Mouse (Mus musculus) MEL (cell line): ENCODE results near the gene Qars. TPM values are rescaled to one million over a fixed set of nuclear protein-coding genes. Genes with fewer than 3 reads are reported as not detected.

Experiments used
- DNase-seq: peaks from one replicate; pipeline ENCODE4 v3.0.0; 2011; ENCODE audit warnings: low read depth, low spot score
- H3K27ac ChIP-seq: 2 replicates; pipeline ENCODE4 v1.5.1; 2012; ENCODE audit warnings: low read depth, mild to moderate bottlenecking, control low read depth, low read length, moderate library complexity; ENCODE audit not compliant: control insufficient read depth
- H3K27me3 ChIP-seq, 2 experiments: fragments of 150-350 bp in 1 of 2; sonication (generic) in 1 of 2; 2 replicates each; pipeline ENCODE4 v1.6.1; 2012; ENCODE audit warnings: low read length in 2 of 2, mild to moderate bottlenecking in 2 of 2, improper control_type of control experiment in 1 of 2, moderate library complexity in 1 of 2; ENCODE audit not compliant: insufficient read depth in 2 of 2, control insufficient read depth in 1 of 2
- H3K36me3 ChIP-seq, 2 experiments: 2 replicates each; pipeline ENCODE4 v1.6.1; 2012 to 2014; ENCODE audit warnings: low read length in 2 of 2, improper control_type of control experiment in 1 of 2, inconsistent platforms in 1 of 2, mild to moderate bottlenecking in 1 of 2; ENCODE audit not compliant: insufficient read depth in 2 of 2, control insufficient read depth in 1 of 2
- H3K4me1 ChIP-seq, 2 experiments: fragments of 150-350 bp in 1 of 2; sonication (generic) in 1 of 2; 2 replicates each; pipeline ENCODE4 v1.6.1; 2012; ENCODE audit warnings: low read length in 2 of 2, improper control_type of control experiment in 1 of 2, mild to moderate bottlenecking in 1 of 2; ENCODE audit not compliant: insufficient read depth in 2 of 2, control insufficient read depth in 1 of 2
- H3K4me3 ChIP-seq, 2 experiments: fragments of 150-350 bp in 1 of 2; sonication (generic) in 1 of 2; 2 replicates each; pipeline ENCODE4 v1.5.1; 2012; ENCODE audit warnings: low read depth in 2 of 2, low read length in 2 of 2, mild to moderate bottlenecking in 2 of 2, moderate library complexity in 2 of 2, control low read depth in 1 of 2, improper control_type of control experiment in 1 of 2; ENCODE audit not compliant: control insufficient read depth in 1 of 2, insufficient read depth in 1 of 2
- H3K79me2 ChIP-seq: 2 replicates; pipeline ENCODE4 v1.6.1; 2012; ENCODE audit warnings: mild to moderate bottlenecking, low read length, moderate library complexity; ENCODE audit not compliant: control insufficient read depth, poor library complexity, insufficient read depth
- H3K9ac ChIP-seq: 2 replicates; pipeline ENCODE4 v1.6.1; 2012; ENCODE audit warnings: low read depth, mild to moderate bottlenecking, control low read depth, low read length, moderate library complexity; ENCODE audit not compliant: control insufficient read depth, poor library complexity, severe bottlenecking
- H3K9me3 ChIP-seq: fragments of 150-350 bp; sonication (generic); replicated peaks from 2 replicates; pipeline ENCODE4 v1.6.1; 2012; ENCODE audit warnings: mild to moderate bottlenecking, low read length, improper control_type of control experiment, moderate library complexity; ENCODE audit not compliant: insufficient read depth
- BHLHE40 ChIP-seq: IDR thresholded peaks from 2 replicates; pipeline ENCODE4 v1.6.1; 2012; ENCODE audit warnings: low read depth, mild to moderate bottlenecking, inconsistent platforms, low read length, improper control_type of control experiment, borderline replicate concordance
- CHD1 ChIP-seq: IDR thresholded peaks from 2 replicates; pipeline ENCODE4 v1.6.1; 2012; ENCODE audit warnings: low read depth, mild to moderate bottlenecking, inconsistent platforms, low read length, improper control_type of control experiment
- CHD2 ChIP-seq: IDR thresholded peaks from 2 replicates; pipeline ENCODE4 v1.6.1; 2011; ENCODE audit warnings: low read length, improper control_type of control experiment
- CTCF ChIP-seq, 3 experiments: IDR thresholded peaks in 2 of 3; conservative IDR thresholded peaks in 1 of 3; 2 replicates each; pipeline ENCODE4 v1.5.1; 2011 to 2012; ENCODE audit warnings: low read length in 3 of 3, low read depth in 2 of 3, mild to moderate bottlenecking in 2 of 3, improper control_type of control experiment in 1 of 3, inconsistent platforms in 1 of 3, mixed read lengths in 1 of 3, moderate library complexity in 1 of 3; ENCODE audit not compliant: control insufficient read depth in 1 of 3, insufficient read depth in 1 of 3, poor library complexity in 1 of 3, severe bottlenecking in 1 of 3
- E2F4 ChIP-seq: IDR thresholded peaks from 2 replicates; pipeline ENCODE4 v1.6.1; 2011; ENCODE audit warnings: low read depth, low read length, improper control_type of control experiment, borderline replicate concordance
- EP300 ChIP-seq, 2 experiments: IDR thresholded peaks; 2 replicates each; pipeline ENCODE4 v1.6.1; 2011; ENCODE audit warnings: improper control_type of control experiment in 2 of 2, low read length in 2 of 2, low read depth in 1 of 2, mild to moderate bottlenecking in 1 of 2
- GABPA ChIP-seq: IDR thresholded peaks from 2 replicates; pipeline ENCODE4 v1.6.1; 2012; ENCODE audit warnings: low read depth, mild to moderate bottlenecking, inconsistent platforms, low read length, improper control_type of control experiment, moderate library complexity
- GATA1 ChIP-seq: IDR thresholded peaks from 2 replicates; pipeline ENCODE4 v1.6.1; 2011; ENCODE audit warnings: low read depth, low read length, improper control_type of control experiment
- MAFK ChIP-seq: IDR thresholded peaks from 2 replicates; pipeline ENCODE4 v1.6.1; 2011; ENCODE audit warnings: low read depth, mild to moderate bottlenecking, low read length, improper control_type of control experiment, borderline replicate concordance
- MAX ChIP-seq: IDR thresholded peaks from 2 replicates; pipeline ENCODE4 v1.6.1; 2011; ENCODE audit warnings: low read length, improper control_type of control experiment
- MAZ ChIP-seq: IDR thresholded peaks from 2 replicates; pipeline ENCODE4 v1.6.1; 2012; ENCODE audit warnings: low read depth, mild to moderate bottlenecking, inconsistent platforms, low read length, improper control_type of control experiment
- MXI1 ChIP-seq: IDR thresholded peaks from 2 replicates; pipeline ENCODE4 v1.6.1; 2011; ENCODE audit warnings: mild to moderate bottlenecking, low read depth, low read length, improper control_type of control experiment
- MYB ChIP-seq: IDR thresholded peaks from 2 replicates; pipeline ENCODE4 v1.6.1; 2011; ENCODE audit warnings: mild to moderate bottlenecking, low read depth, low read length, improper control_type of control experiment
- MYC ChIP-seq: IDR thresholded peaks from 2 replicates; pipeline ENCODE4 v1.6.1; 2011; ENCODE audit warnings: low read depth, mild to moderate bottlenecking, low read length, improper control_type of control experiment, moderate library complexity
- NRF1 ChIP-seq: IDR thresholded peaks from 2 replicates; pipeline ENCODE4 v1.6.1; 2014; ENCODE audit warnings: low read depth, mild to moderate bottlenecking, inconsistent platforms, low read length, improper control_type of control experiment, moderate library complexity; ENCODE audit not compliant: poor library complexity, insufficient read depth, severe bottlenecking
- POLR2AphosphoS5 ChIP-seq: IDR thresholded peaks from 2 replicates; pipeline ENCODE4 v1.6.1; 2012; ENCODE audit warnings: low read depth, borderline replicate concordance, mild to moderate bottlenecking, inconsistent platforms, low read length, moderate library complexity, mixed read lengths
- RAD21 ChIP-seq: IDR thresholded peaks from 2 replicates; pipeline ENCODE4 v1.6.1; 2011; ENCODE audit warnings: mild to moderate bottlenecking, low read depth, low read length, improper control_type of control experiment
- RCOR1 ChIP-seq: IDR thresholded peaks from 2 replicates; pipeline ENCODE4 v1.6.1; 2012; ENCODE audit warnings: low read depth, mild to moderate bottlenecking, inconsistent platforms, low read length, improper control_type of control experiment
- SIN3A ChIP-seq: IDR thresholded peaks from 2 replicates; pipeline ENCODE4 v1.6.1; 2012; ENCODE audit warnings: low read length, improper control_type of control experiment, inconsistent platforms
- TAL1 ChIP-seq: IDR thresholded peaks from 2 replicates; pipeline ENCODE4 v1.6.1; 2012; ENCODE audit warnings: mild to moderate bottlenecking, inconsistent platforms, low read length, moderate library complexity, mixed read lengths
- TBP ChIP-seq: IDR thresholded peaks from 2 replicates; pipeline ENCODE4 v1.8.0; 2011; ENCODE audit warnings: low read depth, low read length, improper control_type of control experiment
- TCF12 ChIP-seq: IDR thresholded peaks from 2 replicates; pipeline ENCODE4 v1.6.1; 2014; ENCODE audit warnings: low read depth, mild to moderate bottlenecking, inconsistent platforms, low read length, improper control_type of control experiment, moderate library complexity
- USF1 ChIP-seq: IDR thresholded peaks from 2 replicates; pipeline ENCODE4 v1.6.1; 2014; ENCODE audit warnings: low read depth, mild to moderate bottlenecking, inconsistent platforms, low read length, improper control_type of control experiment, moderate library complexity
- USF2 ChIP-seq, 2 experiments: IDR thresholded peaks; 2 replicates each; pipeline ENCODE4 v1.6.1; 2011 to 2012; ENCODE audit warnings: improper control_type of control experiment in 2 of 2, low read length in 2 of 2, borderline replicate concordance in 1 of 2, inconsistent platforms in 1 of 2, low read depth in 1 of 2, mild to moderate bottlenecking in 1 of 2; ENCODE audit not compliant: insufficient read depth in 1 of 2
- ZKSCAN1 ChIP-seq: IDR thresholded peaks from 2 replicates; pipeline ENCODE4 v1.6.1; 2012; ENCODE audit warnings: low read depth, mild to moderate bottlenecking, inconsistent platforms, low read length, improper control_type of control experiment, moderate library complexity
- ZMIZ1 ChIP-seq: IDR thresholded peaks from 2 replicates; pipeline ENCODE4 v1.6.1; 2012; ENCODE audit warnings: low read depth, mild to moderate bottlenecking, inconsistent platforms, low read length, improper control_type of control experiment, moderate library complexity
- ZNF384 ChIP-seq: IDR thresholded peaks from 2 replicates; pipeline ENCODE4 v1.6.1; 2012; ENCODE audit warnings: low read depth, mild to moderate bottlenecking, inconsistent platforms, low read length, improper control_type of control experiment
- polyA plus RNA-seq, 2 experiments: library from polyadenylated mRNA; stranded (reverse) in 1 of 2; unstranded in 1 of 2; fragments of >175 nt in 1 of 2; fragments of >200 nt in 1 of 2; gene quantifications; 2 replicates each; pipeline versions ENCODE4 v1.2.1 to v1.2.4; 2012; ENCODE audit warnings: low replicate concordance in 2 of 2, low read depth in 1 of 2; ENCODE audit not compliant: insufficient read length in 2 of 2, insufficient read depth in 1 of 2, missing spikeins in 1 of 2
- total RNA-seq: library from RNA; depleted of rRNA; stranded (reverse); fragments of 300-350 nt; gene quantifications from 2 replicates; pipeline ENCODE4 v1.2.3, GENCODE M21; 2012

The Qars gene
- total and polyA plus RNA-seq, 3 experiments, result 286 to 407 TPM; not detected in 1

GRCm38 (mm10) chr9:108508776-108509175 is 1.3 kb downstream of the Qars start:
- Histone ChIP-seq H3K27ac (peak overlapping the region; percentile 79), H3K79me2 (peaks cover 15% of the 10 kb centered on the region), H3K4me3 (peak overlapping the region; percentile 80 to 86), H3K9me3 (no peaks in the 10 kb centered on the region), H3K4me1 (peaks cover 3 to 11% of the 10 kb centered on the region in 2 experiments), H3K27me3 (no peaks in the 10 kb centered on the region), H3K36me3 (peaks cover 5 to 10% of the 10 kb centered on the region in 2 experiments), H3K9ac (peak overlapping the region; percentile 81)
- TF ChIP-seq TBP (peak; percentile 71; the same call in 1 of the 2 replicates), GATA1 (0 out of 2 replicates have a peak, but pooled peaks have one; percentile 34), E2F4 (no peak), ZKSCAN1 (no peak), TCF12 (no peak), CHD1 (0 out of 2 replicates have a peak, but pooled peaks have one; percentile 42), USF1 (no peak), ZNF384 (no peak)
- peak; percentile 69 for DNase-seq

- Histone ChIP-seq H3K4me1 (peaks cover 0 to 17% of the 10 kb centered on the region in 2 experiments; a peak in 3 of 4 replicates), H3K79me2 (peaks cover 31% of the 10 kb centered on the region), H3K27me3 (no peaks in the 10 kb centered on the region), H3K9me3 (no peaks in the 10 kb centered on the region), H3K36me3 (peaks cover 9 to 33% of the 10 kb centered on the region in 2 experiments), H3K27ac (peak within 1 kb of the TSS; percentile 91), H3K9ac (peak within 1 kb of the TSS; percentile 92), H3K4me3 (peak within 1 kb of the TSS; percentile 81 to 84)
- DNase-seq, result peak; percentile 99
- no peak for TF ChIP-seq EP300 (IDR thresholded peaks at IDR 0.05; ENCODE audit: low read depth in 1 of 2, low read length in 2 of 2)
- no peak for TF ChIP-seq NRF1
- peak; percentile 75; the same call in 1 of the 2 replicates for TF ChIP-seq ZMIZ1
- peak; percentile 90 for TF ChIP-seq SIN3A
- TF ChIP-seq CHD2, result peak; percentile 99
- no peak for TF ChIP-seq ZKSCAN1
- peak; percentile 87 for TF ChIP-seq TBP
- TF ChIP-seq MAZ, result peak; percentile 8; the same call in 1 of the 2 replicates
- TF ChIP-seq USF2 (IDR thresholded peaks at IDR 0.05; ENCODE audit: borderline replicate concordance in 1 of 2, insufficient read depth in 1 of 2, low read depth in 1 of 2, low read length in 2 of 2), result no peak
- no peak for TF ChIP-seq USF1
- TF ChIP-seq RCOR1, result no peak
- TF ChIP-seq E2F4, result no peak
- no peak for TF ChIP-seq GABPA
- TF ChIP-seq RAD21, result no peak
- no peak for TF ChIP-seq BHLHE40
- TF ChIP-seq MXI1, result peak; percentile 87
- no peak for TF ChIP-seq MAFK
- TF ChIP-seq CHD1, result no peak
- no peak for TF ChIP-seq GATA1
- TF ChIP-seq MAX, result peak; percentile 69; the same call in 1 of the 2 replicates
- TF ChIP-seq CTCF (IDR thresholded peaks at IDR 0.05 in 2 of 3, conservative IDR thresholded peaks at IDR 0.05 in 1 of 3; ENCODE audit: control insufficient read depth in 1 of 3, insufficient read depth in 1 of 3, low read depth in 2 of 3, low read length in 3 of 3, poor library complexity in 1 of 3, severe bottlenecking in 1 of 3), result no peak
- TF ChIP-seq ZNF384, result no peak
- TF ChIP-seq MYC, result peak; percentile 62
- TF ChIP-seq TAL1, result no peak
- no peak for TF ChIP-seq POLR2AphosphoS5
- no peak; the same call in 1 of the 2 replicates for TF ChIP-seq MYB
These were observed 9.1 kb downstream of the Qars start, which contains the start of gene Qrich1 for GRCm38 (mm10) chr9:108516380-108517251. Gene Qrich1, plus strand, starts transcription at chr9:108516806.
